Mouse (Mus musculus) heart, postnatal 36 days (tissue): ENCODE results near the gene Hexb. TPM values are rescaled to one million over a fixed set of nuclear protein-coding genes. Genes with fewer than 3 reads are reported as not detected.
"Not testable (repeated sequence)": the region's sequence is repeated elsewhere in the genome, so short reads cannot be mapped to it uniquely, and the experiment has no call there.

Experiments
- DNase-seq, 2 experiments: peaks; one replicate each; pipeline ENCODE4 v3.0.0; 2021 to 2022
- intact Hi-C: fragments of 180-260 bp; cut with DNase I; formaldehyde crosslinking; loops from one replicate; pipeline ENCODE4 v1.15.1; 2025
- total RNA-seq, 2 experiments: library from RNA; stranded (reverse); gene quantifications; 2 replicates each; pipeline ENCODE4 v1.2.3; 2021

Hexb gene
- total RNA-seq, 2 experiments from 2014 or later, result 24.8 to 28.0 TPM

DNA sequence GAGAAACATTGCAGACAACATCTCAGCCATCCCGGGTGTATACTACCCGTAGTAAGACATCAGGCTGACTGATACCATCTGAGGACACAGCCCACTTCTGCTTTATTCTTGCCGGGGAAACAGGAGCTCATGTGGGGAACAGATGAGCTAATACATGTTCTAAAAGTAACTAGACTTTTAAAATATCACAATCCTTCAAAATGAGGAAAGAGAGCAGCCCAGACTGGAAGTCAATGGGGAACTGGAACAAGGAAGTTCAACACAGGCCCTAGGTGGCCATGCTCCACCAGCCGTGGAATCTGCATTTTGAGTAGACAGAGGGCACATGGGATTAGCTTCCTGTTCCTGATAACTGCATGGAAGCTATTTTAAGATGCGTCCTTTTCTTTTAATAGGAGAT lies 10.5 kb downstream of the Hexb start:
- intact Hi-C loops, result no loop called here
- no peak for DNase-seq

DNA sequence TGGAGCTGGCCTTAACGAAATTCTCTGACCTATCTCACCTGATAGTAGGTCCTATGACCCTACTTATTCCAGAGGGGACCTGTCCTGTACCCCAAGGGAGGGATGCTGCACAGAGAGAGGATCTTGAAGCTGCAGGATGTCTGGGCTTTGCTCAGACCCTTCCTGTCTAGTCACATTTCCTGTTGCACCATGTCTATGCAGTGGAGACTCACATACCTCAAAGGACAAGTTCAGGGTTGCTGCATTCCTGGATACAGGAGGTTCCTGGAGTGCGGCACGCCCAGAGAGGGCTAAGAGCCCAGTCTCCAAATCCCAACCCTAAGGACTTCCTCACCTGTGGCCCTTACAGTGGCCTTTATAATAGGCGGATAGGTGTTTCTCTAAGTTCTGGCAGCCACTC lies 11.8 kb downstream of the Hexb start:
- intact Hi-C loops, result no loop called here
- no peak for DNase-seq

DNA sequence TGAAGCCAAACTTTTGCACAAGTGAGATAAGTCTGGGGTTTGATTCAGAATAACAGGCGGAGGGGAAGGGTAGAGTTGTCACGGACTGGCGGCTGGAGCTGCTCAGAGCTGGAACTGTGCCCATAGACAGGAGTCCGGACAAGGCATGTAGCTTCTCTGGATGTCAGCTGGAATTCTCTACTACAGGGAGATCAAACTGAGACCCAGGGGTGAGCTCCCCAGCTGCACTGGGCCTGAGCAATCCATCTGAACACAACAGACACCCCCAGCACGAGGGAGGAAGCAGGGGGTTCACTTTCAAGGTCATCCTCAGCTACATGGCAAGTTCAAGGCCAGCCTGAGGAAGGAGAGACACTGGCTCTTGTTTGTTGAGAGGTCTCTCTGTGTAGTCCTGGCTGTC lies 13.5 kb downstream of the Hexb start:
- DNase-seq, result no peak
- intact Hi-C loops, result no loop called here

DNA sequence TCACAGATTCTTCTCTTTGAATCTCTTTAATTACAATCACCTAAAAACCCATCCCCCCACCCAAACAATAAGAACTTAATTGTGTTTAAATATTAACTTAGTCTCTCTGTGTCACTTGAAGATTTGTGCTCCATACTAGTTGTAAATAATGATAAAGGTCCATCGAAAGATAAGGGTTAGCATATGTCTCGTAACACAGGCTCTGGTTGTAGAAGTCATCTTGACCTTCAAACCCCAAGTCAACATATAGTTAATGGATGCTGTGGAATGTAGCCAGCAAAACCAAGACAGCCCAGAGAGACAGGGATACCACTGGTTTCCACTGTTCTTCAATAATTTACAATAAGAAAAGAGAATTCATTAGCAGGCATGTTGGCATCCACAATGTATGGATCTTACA lies 14.0 kb downstream of the Hexb start:
- no peak for DNase-seq
- intact Hi-C loops, result no loop called here

DNA sequence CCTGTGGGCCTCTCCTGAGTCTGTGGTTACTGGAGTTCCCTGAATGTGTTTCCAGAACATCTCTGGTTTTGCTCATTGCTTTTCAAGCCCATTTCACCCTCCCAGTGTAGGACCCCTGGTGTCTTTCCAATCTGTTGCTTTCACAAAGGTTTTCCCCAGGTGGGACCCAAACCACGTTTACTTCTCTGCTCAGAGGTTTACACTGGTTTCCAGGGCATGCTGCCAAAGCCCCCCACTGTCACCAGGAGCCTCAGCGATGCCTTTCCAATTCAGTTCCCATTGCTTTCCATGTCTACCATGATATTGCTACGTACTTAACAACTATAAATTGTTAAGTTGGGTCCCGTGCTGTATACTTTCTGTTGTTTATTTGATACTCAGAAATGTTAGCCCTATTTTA lies 15.3 kb downstream of the Hexb start:
- no peak for DNase-seq
- intact Hi-C loops, result no loop called here

DNA sequence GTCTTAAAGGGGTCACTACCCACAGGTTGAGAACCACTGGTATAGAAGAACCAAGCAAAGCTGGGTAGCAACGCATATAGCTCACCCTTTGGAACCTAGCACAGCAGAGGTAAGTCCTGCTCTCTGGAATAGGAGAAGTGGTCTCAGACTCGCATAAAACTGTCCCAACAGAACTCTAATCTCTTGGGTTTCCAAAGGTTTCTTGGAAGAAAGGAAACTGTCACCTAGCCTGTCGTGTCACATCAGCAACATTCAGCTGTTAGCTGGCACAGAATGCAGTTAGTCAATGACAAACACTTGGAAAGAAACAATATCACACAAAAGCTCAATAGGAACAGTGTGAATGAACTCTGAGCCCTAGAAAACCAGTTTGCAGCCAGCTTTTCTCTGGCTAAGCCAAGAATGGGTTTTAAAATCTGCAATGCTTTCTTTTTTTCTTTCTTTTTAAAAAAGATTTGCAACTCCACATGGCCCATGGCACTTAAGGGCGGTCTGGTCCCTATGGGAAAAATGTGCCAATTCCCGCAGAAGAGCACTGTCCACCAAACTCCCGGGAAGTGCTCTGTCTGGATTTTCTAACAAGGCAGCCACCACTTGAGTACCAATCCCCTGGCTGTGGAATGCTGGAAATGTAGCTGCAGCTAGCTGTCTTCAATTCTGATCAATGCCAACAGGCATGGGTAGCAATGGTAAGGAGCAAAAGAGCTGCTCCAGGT lies 17.9 kb downstream of the Hexb start:
- DNase-seq, result no peak

DNA sequence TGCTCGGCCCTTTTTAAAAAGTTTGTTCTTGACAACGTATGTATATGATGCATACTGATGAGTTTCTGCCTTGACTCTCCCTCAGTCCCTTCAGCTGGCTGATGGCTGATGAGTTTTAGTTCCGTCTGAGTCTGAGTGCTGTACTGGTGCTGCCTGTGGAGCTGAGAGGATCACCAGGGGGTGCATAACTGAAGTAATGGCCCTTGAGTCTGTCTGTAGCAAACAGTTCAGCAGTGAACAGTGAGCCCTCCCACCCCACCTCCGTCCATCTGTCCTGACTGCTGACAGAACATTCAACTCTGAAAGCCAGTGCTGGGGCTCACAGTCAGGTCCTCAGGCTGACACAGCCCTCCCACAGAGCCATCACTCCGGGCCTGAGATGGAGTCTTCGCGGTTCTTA lies 19.2 kb downstream of the Hexb start:
- intact Hi-C loops, result no loop called here
- no peak for DNase-seq

More for the DNA sequence above, 17.9 kb downstream of the Hexb start:
- intact Hi-C loops, result no loop called here

DNA sequence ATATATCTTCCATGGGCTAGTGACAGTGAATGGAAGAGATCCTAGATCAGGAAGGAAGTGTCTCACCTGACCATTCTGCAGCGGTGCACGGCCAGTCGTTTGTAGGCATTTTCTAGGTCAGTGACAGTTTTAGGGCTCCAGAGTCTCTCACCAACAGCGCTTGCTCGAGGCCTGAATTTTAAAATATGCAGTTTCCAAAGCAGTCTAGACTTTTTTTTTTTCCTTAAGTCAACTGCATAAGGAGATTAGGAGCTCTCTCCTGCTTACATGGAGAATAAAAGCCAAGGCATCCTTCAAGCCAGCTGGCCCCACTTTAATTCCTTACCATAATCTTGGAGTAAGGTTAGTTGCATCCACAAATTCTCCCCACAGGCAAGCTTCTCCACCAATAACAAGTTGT lies 21.4 kb downstream of the Hexb start:
- DNase-seq, result no peak
- intact Hi-C loops, result no loop called here

DNA sequence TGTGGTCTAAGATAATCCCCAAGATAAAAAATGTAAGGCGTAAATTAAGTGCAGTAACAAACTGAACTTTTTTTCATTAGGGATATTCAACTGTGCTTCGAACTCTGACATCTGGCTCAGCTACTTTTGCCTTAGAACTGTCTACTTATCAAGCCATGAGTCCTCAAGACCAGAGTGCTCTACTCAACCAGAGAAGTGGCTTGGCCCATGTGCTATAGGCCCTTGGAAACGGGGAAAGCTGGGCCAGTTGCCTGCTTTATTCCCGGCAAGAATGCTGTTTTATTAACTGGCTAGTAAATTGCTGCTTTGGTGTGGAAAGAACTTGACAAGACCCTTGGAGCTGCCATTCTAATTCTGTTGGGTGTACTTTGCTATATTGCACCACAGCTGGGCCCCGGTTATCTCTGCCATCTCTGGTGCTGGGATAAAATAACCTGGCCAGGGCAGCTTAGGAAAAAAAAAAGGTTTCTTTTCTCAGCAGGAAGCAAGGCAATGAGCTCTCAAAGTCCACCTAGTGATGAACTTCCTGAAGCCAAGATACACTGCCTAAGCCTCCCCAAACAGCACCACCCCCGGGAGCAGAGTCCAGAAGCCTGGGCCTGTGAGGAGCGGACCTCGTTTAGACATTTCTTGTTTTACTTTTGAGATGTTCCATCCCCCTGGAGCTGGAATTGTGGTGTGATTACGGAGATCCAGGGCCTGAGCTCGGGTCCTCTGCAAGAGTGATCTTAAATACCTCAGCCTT lies 22.5 kb downstream of the Hexb start:
- no peak for DNase-seq
- intact Hi-C loops, result no loop called here

DNA sequence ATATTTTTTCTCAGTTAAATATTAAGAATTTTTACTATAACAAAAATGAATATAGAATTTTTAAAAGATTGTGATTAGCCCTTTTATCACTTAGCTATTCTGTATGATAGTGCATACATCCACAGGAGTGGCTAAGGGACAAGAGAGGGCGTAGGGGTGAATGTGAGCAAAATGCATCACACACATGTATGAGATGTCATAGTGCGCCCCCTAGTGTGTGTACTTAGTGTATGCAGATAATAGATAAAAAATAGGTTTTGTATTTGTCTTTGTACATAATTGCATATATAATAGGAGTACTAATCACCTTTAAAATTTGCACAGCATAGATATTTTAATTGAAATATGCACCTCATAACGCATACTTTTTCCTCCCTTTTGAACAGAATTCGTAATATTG lies 52.3 kb downstream of the Hexb start:
- DNase-seq, result peak; percentile 19 to 35
- intact Hi-C loops, result no loop called here

DNA sequence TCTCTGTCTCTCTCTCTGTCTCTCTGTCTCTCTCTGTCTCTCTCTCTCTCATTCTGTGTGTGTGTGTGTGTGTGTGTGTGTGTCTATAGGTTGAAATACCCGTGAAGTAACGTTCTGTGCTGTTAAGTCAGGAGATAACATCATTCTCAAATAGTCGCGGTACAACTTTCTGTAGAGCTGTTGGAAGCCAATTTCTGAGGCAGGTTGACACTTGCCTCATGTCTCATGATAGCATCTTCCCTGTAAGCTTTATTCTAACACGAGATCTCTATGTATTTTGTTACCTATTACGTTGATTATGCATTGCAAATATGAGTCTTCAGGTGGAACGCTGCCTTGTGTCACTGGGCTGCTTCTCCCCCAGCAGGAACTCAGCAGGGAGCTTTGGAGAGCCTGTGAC lies 55.8 kb downstream of the Hexb start:
- no peak for DNase-seq
- intact Hi-C loops, result no loop called here

DNA sequence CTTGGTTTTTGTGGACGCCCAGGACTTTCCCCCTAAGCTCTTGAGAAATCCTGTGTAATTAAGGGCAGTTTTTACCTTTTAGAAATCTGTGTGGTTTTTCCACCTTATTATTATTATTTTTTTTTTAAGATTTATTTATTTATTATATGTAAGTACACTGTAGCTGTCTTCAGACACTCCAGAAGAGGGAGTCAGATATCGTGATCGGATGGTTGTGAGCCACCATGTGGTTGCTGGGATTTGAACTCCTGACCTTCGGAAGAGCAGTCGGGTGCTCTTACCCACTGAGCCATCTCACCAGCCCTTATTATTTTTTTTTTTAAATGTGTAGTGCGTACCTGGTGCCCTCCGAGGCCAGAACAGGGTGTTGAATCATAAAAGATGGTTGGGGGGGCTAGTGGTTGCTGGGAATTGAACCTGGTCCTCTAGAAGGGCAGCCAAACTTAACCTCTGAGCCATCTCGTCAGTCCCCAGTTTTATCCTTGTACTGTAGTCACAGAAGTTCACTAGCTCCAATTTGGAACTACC lies 59.7 kb downstream of the Hexb start:
- intact Hi-C loops, result loop anchor here (10.0 kb wide), 1 partner anchor 744 kb away; no protein-coding TSS in a partner anchor
- DNase-seq, result not testable (repeated sequence)

DNA sequence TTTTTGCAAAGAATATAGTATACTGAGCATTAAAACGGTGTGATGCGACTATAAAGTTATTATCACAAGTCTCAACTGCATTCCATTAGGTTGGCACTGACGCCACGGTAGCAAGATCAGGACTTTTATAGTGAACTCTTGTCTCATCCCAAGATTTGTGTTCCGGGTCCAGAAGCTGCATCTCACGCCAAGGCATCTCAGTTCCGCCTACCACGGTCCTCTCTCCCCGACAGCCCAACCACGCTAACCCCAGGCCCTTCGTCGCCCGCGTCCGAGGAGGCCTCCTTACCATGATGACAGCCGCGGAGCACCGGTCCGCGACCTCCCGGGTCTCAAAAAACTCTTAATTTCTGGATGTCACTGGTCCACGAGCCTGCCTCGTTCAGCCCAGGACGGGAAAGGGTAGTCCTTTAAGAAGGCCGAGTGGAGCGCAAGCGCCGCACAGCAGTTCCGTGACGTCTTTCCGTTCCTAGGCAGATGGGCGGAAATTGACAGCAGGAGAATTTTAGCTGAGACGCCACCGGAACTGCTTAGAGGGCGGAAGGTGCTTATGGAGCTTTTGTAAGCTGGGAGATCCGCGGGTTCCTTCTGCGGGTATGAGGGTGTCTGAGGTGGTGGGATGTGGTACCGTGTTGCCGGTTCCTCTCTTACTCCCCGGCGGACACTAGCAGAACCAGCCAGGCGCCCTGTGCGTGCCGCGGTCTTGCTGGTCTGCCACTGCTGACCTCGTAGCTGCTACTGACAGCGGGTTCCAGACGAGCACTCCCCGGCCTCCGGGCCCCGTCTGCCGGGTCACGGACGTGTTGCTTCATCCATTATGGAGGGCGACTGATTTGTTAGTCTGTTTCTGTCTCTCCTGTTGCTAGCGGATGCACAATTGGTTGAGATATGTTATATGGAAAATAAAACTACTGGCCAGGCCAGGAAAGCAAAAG lies 60.4 kb downstream of the Hexb start, which contains the start of the genes Gfm2 and Nsa2:
Gene Gfm2 (plus strand): TSS at position 472 of the 935 bp plus-strand sequence.
Gene Nsa2 (minus strand): TSS at position 472 of the 935 bp plus-strand sequence.
- intact Hi-C loops, result loop anchor here (10.0 kb wide), 1 partner anchor 743 kb away; no protein-coding TSS in a partner anchor
- peak; percentile 85 to 91 for DNase-seq

DNA sequence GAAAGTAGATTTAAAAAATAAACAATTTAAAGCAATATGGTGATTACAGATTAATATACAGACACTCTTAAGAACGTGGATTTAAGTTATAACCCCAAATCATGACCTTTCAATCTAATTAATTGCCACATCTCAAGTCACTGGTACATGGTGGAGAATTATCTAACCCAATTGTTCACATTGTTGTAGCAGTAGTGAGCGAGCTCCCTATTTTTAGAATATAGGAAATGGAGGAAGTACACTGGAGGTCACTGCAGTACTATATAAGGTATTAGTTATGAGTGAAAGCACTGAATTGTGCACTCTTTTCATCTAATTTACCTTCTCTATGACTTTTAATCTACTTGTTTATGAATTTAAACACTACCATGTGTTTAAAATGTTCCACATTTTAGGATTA lies 67.7 kb downstream of the Hexb start:
- intact Hi-C loops, result loop anchor here (10.0 kb wide), 1 partner anchor 736 kb away; no protein-coding TSS in a partner anchor

DNA sequence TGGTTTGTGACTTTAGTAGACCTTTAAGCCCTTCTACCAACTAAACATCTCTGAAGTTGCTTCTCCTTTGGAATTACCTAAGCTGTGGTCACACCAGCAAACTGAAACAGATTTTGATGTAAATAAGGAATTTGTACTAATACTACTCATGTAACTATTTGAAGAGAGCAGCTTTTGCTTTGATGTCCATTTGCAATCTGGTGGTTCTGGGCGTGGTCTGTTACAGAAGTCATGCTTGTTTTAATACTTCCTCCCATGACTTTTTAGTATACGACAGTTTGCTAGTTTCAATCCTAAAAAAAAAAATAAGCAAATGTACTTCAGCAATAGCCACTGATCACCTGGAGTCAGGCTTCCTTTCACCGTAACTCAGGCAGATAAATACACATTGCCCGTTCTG lies 68.5 kb downstream of the Hexb start:
- DNase-seq, result not testable (repeated sequence)
- intact Hi-C loops, result loop anchor here (10.0 kb wide), 1 partner anchor 735 kb away; no protein-coding TSS in a partner anchor

More for the DNA sequence above, 67.7 kb downstream of the Hexb start:
- DNase-seq, result not testable (repeated sequence)

Other genes with a start within 250 kb of the Hexb start
- gene 1700029F12Rik, start 164.0 kb downstream of the Hexb start, total RNA-seq, result not detected
- gene Fam169a, start 131.1 kb downstream of the Hexb start, total RNA-seq, result under 1 TPM; 0.22 to 0.69 TPM
- 1 to 10 TPM in 1 of 2 experiments, under 1 TPM in 1; 0.46 to 8.8 TPM for gene Gm6169, start 99.1 kb downstream of the Hexb start, total RNA-seq
- 10 to 100 TPM; 50.5 to 50.7 TPM for gene Gfm2, start 60.4 kb downstream of the Hexb start, total RNA-seq
- gene Nsa2, start 60.4 kb downstream of the Hexb start, total RNA-seq, result 10 to 100 TPM; 42.6 to 49.5 TPM
- 1 to 10 TPM; 4.7 to 8.1 TPM for gene Enc1, start 42.7 kb upstream of the Hexb start, total RNA-seq